Mouse (Mus musculus): ENCODE measurements around the gene Lpar2. TPM values are rescaled to one million over a fixed set of nuclear protein-coding genes. Genes with fewer than 3 reads are reported as not detected.

Lpar2 gene
- 0.19 and 0.24 TPM in 2 replicates for polyA plus RNA-seq (2014; fragmentation: Nextera tagmentation; extraction: Ambion mirVana)

DNA sequence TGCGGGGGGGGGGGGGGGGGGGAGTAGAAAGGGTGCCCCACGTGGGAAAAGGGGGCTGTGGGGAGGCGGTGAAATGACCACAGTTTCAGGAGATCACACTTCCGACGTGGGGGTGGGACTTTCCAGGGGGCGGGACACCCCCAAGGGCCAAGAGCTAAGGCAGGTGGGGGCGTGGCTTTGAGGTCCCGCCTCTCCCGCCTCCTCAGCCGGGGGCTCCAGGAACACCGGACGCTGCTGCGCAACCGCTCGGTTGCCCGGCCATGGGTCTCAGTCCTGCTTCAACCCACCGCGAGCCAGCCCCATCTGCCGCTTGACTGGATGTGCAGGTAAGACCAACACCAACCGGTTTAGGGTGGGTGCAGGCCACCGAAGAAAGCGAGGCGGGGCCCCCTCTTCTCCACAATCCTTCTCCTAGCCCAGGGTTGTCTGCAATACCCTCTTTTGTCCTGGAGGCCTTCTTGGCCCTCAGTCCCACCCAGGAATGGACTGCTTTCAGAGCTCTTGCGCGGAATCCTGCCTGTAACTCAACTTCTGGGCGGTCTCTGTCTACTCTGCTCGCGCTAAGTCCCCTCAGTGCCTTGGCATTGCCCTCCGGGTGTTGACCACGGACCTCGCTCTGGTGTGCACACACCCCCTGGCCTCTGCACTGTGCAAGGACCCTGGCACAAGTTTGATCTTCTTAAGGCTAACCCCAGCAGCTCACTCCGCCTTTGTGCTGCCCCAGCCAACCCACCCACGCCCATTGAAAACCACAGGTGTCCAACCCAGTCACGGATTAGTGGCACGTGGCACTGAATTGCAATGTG is at the start of gene Lpar2:
Lpar2 (plus strand) TSS at position 44 of the 806 bp plus-strand sequence.
- 5% methylated on average over 32 of the region's 35 CpGs for WGBS
- peak within 1 kb of the TSS; percentile 74 for H3K9ac ChIP-seq (ENCODE audit: low read length)
- peak; percentile 47 for ATAC-seq (ENCODE audit: insufficient number of reproducible peaks, insufficient read depth, low FRiP score, low read depth)
- peak within 1 kb of the TSS; percentile 15 to 37; a peak in 2 of 4 replicates for H3K27ac ChIP-seq (replicated peaks in 1 of 2; ENCODE audit: control insufficient read depth in 1 of 2, insufficient read depth in 1 of 2, low read depth in 2 of 2, low read length in 2 of 2)
- H3K27me3 ChIP-seq (ENCODE audit: control insufficient read depth, insufficient read depth, low read length): no peaks in the 10 kb centered on the region
- peak within 1 kb of the TSS; percentile 55 to 61 for H3K4me3 ChIP-seq (ENCODE audit: control insufficient read depth in 1 of 2, insufficient read depth in 1 of 2, low read depth in 1 of 2, low read length in 2 of 2)
- no peaks in the 10 kb centered on the region for H3K9me3 ChIP-seq (ENCODE audit: control insufficient read depth, low read length)
- H3K4me1 ChIP-seq (ENCODE audit: control insufficient read depth in 2 of 2, insufficient read depth in 2 of 2, low read length in 2 of 2): peaks cover 3 to 5% of the 10 kb centered on the region in 2 experiments; a peak in 1 of 4 replicates
- peak within 1 kb of the TSS; percentile 87 for H3K4me2 ChIP-seq (ENCODE audit: low read length)
- peaks cover 12% of the 10 kb centered on the region for H3K36me3 ChIP-seq (ENCODE audit: control insufficient read depth, insufficient read depth, low read length)

DNA sequence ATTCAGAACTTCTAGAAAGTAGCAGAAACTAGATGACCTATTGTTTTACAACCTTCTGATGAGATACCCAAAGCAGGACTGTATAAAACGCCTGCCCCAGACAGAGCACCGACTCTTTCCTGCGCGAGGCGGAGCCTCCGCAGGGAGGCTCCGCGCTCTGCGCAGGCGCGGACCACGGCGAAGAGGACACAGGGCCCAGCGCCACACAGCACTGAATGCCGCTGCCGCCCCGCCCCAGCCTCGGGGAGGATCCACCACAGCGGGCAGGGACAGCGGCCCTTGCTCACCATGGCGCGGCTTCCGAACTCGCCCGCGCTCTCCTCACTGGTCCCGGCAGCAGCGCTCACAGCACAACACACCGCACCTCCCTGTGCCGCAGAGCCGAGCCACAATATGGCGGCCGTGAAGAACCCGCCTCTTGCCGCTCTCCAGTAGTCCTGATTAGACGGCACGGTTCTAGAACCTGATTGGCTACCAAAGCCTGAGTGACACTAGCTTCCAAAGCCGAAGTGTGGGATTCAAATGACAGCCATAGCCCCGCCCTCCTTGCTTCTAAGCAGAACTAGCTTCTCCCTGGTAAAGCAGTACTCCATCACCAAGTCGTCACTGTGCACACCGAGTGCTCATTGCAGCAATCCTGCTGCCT is 47.6 kb upstream of the Lpar2 start, which contains the start of gene Gm20422:
Gm20422 (minus strand) TSS at position 384 of the 646 bp plus-strand sequence.
- under 1% methylated on average over 41 of the region's 41 CpGs for WGBS
- peak within 1 kb of the TSS; percentile 80 to 83 for H3K4me3 ChIP-seq (ENCODE audit: control insufficient read depth in 1 of 2, insufficient read depth in 1 of 2, low read depth in 1 of 2, low read length in 2 of 2)

DNA sequence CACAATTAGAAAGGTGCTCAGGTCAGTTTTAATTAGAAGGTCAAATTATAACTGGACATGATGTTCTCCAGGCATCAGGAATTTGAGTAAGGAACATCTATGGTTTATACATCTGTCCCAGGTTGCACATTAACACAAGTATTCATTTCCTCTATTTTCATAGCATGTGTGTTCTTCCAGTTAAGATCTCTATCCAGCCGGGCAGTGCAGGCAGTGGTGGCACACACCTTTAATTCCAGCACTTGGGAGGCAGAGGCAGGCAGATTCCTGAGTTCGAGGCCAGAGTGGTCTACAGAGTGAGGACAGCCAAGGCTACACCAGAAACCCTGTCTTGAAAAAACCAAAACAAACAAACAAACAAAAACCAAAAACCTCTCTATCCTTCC is 47.1 kb upstream of the Lpar2 start:
- 56% methylated on average over 2 of the region's 2 CpGs for WGBS
- peak overlapping the region in 1 of 2 experiments; percentile 19; a peak in 1 of 4 replicates for H3K27ac ChIP-seq (replicated peaks in 1 of 2; ENCODE audit: control insufficient read depth in 1 of 2, insufficient read depth in 1 of 2, low read depth in 2 of 2, low read length in 2 of 2)
- H3K4me2 ChIP-seq (ENCODE audit: low read length): peak overlapping the region; percentile 53
- H3K36me3 ChIP-seq (ENCODE audit: control insufficient read depth, insufficient read depth, low read length): no peaks in the 10 kb centered on the region
- H3K4me3 ChIP-seq (ENCODE audit: control insufficient read depth in 1 of 2, insufficient read depth in 1 of 2, low read depth in 1 of 2, low read length in 2 of 2): peak overlapping the region in 1 of 2 experiments; percentile 83; a peak in 1 of 4 replicates
- no peaks in the 10 kb centered on the region for H3K27me3 ChIP-seq (ENCODE audit: control insufficient read depth, insufficient read depth, low read length)
- H3K9me3 ChIP-seq (ENCODE audit: control insufficient read depth, low read length): no peaks in the 10 kb centered on the region
- peaks cover 0 to 17% of the 10 kb centered on the region in 2 experiments; a peak in 2 of 4 replicates for H3K4me1 ChIP-seq (ENCODE audit: control insufficient read depth in 2 of 2, insufficient read depth in 2 of 2, low read length in 2 of 2)
- no peak for ATAC-seq (ENCODE audit: insufficient number of reproducible peaks, insufficient read depth, low FRiP score, low read depth)
- H3K9ac ChIP-seq (ENCODE audit: low read length): peak overlapping the region; percentile 96; the same call in 1 of the 2 replicates

More for the DNA sequence above, 47.6 kb upstream of the Lpar2 start, which contains the start of gene Gm20422:
- Histone ChIP-seq H3K27me3 (ENCODE audit: control insufficient read depth, insufficient read depth, low read length) (no peaks in the 10 kb centered on the region), H3K9ac (ENCODE audit: low read length) (peak within 1 kb of the TSS; percentile 96), H3K27ac (replicated peaks in 1 of 2; ENCODE audit: control insufficient read depth in 1 of 2, insufficient read depth in 1 of 2, low read depth in 2 of 2, low read length in 2 of 2) (peak within 1 kb of the TSS; percentile 98 to 99), H3K9me3 (ENCODE audit: control insufficient read depth, low read length) (no peaks in the 10 kb centered on the region), H3K4me1 (ENCODE audit: control insufficient read depth in 2 of 2, insufficient read depth in 2 of 2, low read length in 2 of 2) (peaks cover 0 to 17% of the 10 kb centered on the region in 2 experiments; a peak in 2 of 4 replicates), H3K4me2 (ENCODE audit: low read length) (peak within 1 kb of the TSS; percentile 78), H3K36me3 (ENCODE audit: control insufficient read depth, insufficient read depth, low read length) (no peaks in the 10 kb centered on the region; the same call in 1 of the 2 replicates)
- peak; percentile 98 for ATAC-seq (ENCODE audit: insufficient number of reproducible peaks, insufficient read depth, low FRiP score, low read depth)

GRCm38 (mm10) chr8:69777111-69777510 is 45.1 kb upstream of the Lpar2 start:
- Histone ChIP-seq H3K4me3 (ENCODE audit: control insufficient read depth in 1 of 2, insufficient read depth in 1 of 2, low read depth in 1 of 2, low read length in 2 of 2) (no peak overlapping the region), H3K4me2 (ENCODE audit: low read length) (no peak overlapping the region), H3K27ac (replicated peaks in 1 of 2; ENCODE audit: control insufficient read depth in 1 of 2, insufficient read depth in 1 of 2, low read depth in 2 of 2, low read length in 2 of 2) (no peak overlapping the region), H3K27me3 (ENCODE audit: control insufficient read depth, insufficient read depth, low read length) (no peaks in the 10 kb centered on the region), H3K4me1 (ENCODE audit: control insufficient read depth in 2 of 2, insufficient read depth in 2 of 2, low read length in 2 of 2) (peaks cover 0 to 16% of the 10 kb centered on the region in 2 experiments; a peak in 2 of 4 replicates), H3K9ac (ENCODE audit: low read length) (no peak overlapping the region), H3K36me3 (ENCODE audit: control insufficient read depth, insufficient read depth, low read length) (no peaks in the 10 kb centered on the region), H3K9me3 (ENCODE audit: control insufficient read depth, low read length) (no peaks in the 10 kb centered on the region)
- WGBS: 62% methylated on average over 12 of the region's 12 CpGs
- no peak for ATAC-seq (ENCODE audit: insufficient number of reproducible peaks, insufficient read depth, low FRiP score, low read depth)

DNA sequence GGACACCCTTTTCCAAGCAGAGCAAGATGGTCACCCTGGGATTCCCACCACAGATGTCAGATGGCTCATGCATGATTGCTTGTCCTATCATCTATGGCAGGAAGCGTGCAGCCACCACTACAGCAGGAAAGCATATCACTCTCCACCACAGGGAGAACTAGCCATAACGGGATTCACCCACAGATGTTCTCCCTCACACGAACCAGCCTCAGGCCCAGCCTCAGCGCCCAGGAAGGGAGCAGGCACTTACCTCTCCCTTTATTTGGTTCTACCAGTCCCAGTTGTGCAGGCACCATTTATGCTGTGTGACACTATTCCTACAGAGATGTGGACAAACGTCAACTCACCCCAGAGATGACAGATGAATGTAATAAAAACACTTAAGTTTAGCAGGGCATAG is 33.1 kb upstream of the Lpar2 start:
- Histone ChIP-seq H3K9me3 (ENCODE audit: control insufficient read depth, low read length) (no peaks in the 10 kb centered on the region), H3K4me1 (ENCODE audit: control insufficient read depth in 2 of 2, insufficient read depth in 2 of 2, low read length in 2 of 2) (peaks cover 4 to 19% of the 10 kb centered on the region in 2 experiments; a peak in 3 of 4 replicates), H3K9ac (ENCODE audit: low read length) (no peak overlapping the region), H3K4me3 (ENCODE audit: control insufficient read depth in 1 of 2, insufficient read depth in 1 of 2, low read depth in 1 of 2, low read length in 2 of 2) (no peak overlapping the region), H3K36me3 (ENCODE audit: control insufficient read depth, insufficient read depth, low read length) (peaks cover 8% of the 10 kb centered on the region), H3K4me2 (ENCODE audit: low read length) (no peak overlapping the region), H3K27ac (replicated peaks in 1 of 2; ENCODE audit: control insufficient read depth in 1 of 2, insufficient read depth in 1 of 2, low read depth in 2 of 2, low read length in 2 of 2) (no peak overlapping the region), H3K27me3 (ENCODE audit: control insufficient read depth, insufficient read depth, low read length) (no peaks in the 10 kb centered on the region)
- ATAC-seq (ENCODE audit: insufficient number of reproducible peaks, insufficient read depth, low FRiP score, low read depth): no peak
- WGBS: 86% methylated on average over 5 of the region's 5 CpGs

DNA sequence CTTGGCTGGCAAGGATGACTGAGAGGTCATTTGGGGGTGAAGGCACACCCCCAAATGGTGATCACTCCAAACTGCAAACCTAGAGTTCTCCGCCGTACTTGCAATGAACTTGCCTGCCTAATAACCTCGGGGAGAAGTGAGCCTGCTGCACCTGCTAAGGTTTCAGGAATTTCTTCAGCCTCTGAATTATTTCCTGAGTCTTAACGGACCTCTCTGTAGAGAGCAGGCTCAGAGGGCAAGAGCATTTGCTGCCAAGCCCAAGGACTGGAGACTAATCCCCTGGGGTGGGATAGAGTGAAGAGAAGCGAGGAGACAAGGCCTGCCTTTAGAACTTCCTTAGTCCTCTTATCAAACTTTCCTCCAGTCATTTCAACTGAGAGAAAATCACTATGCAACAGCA is 32.5 kb upstream of the Lpar2 start:
- 0 out of 4 replicates have a peak overlapping the region, but pooled peaks of 1 of the 2 experiments have one; percentile 86 for H3K27ac ChIP-seq (replicated peaks in 1 of 2; ENCODE audit: control insufficient read depth in 1 of 2, insufficient read depth in 1 of 2, low read depth in 2 of 2, low read length in 2 of 2)
- H3K36me3 ChIP-seq (ENCODE audit: control insufficient read depth, insufficient read depth, low read length): peaks cover 15% of the 10 kb centered on the region
- H3K4me2 ChIP-seq (ENCODE audit: low read length): peak overlapping the region; percentile 83; the same call in 1 of the 2 replicates

GRCm38 (mm10) chr8:69790364-69790763 is 31.9 kb upstream of the Lpar2 start:
- Histone ChIP-seq H3K4me1 (ENCODE audit: control insufficient read depth in 2 of 2, insufficient read depth in 2 of 2, low read length in 2 of 2) (peaks cover 4 to 19% of the 10 kb centered on the region in 2 experiments; a peak in 3 of 4 replicates), H3K36me3 (ENCODE audit: control insufficient read depth, insufficient read depth, low read length) (peaks cover 21% of the 10 kb centered on the region), H3K27me3 (ENCODE audit: control insufficient read depth, insufficient read depth, low read length) (no peaks in the 10 kb centered on the region), H3K4me3 (ENCODE audit: control insufficient read depth in 1 of 2, insufficient read depth in 1 of 2, low read depth in 1 of 2, low read length in 2 of 2) (peak overlapping the region; percentile 73 to 82), H3K9me3 (ENCODE audit: control insufficient read depth, low read length) (no peaks in the 10 kb centered on the region), H3K4me2 (ENCODE audit: low read length) (peak overlapping the region; percentile 83), H3K9ac (ENCODE audit: low read length) (peak overlapping the region; percentile 90), H3K27ac (replicated peaks in 1 of 2; ENCODE audit: control insufficient read depth in 1 of 2, insufficient read depth in 1 of 2, low read depth in 2 of 2, low read length in 2 of 2) (peak overlapping the region in 1 of 2 experiments; percentile 86; a peak in 2 of 4 replicates)
- ATAC-seq (ENCODE audit: insufficient number of reproducible peaks, insufficient read depth, low FRiP score, low read depth): no peak
- 27% methylated on average over 11 of the region's 11 CpGs for WGBS

More for the DNA sequence above, 32.5 kb upstream of the Lpar2 start:
- no peak for ATAC-seq (ENCODE audit: insufficient number of reproducible peaks, insufficient read depth, low FRiP score, low read depth)
- peaks cover 4 to 19% of the 10 kb centered on the region in 2 experiments; a peak in 3 of 4 replicates for H3K4me1 ChIP-seq (ENCODE audit: control insufficient read depth in 2 of 2, insufficient read depth in 2 of 2, low read length in 2 of 2)
- WGBS: 50% methylated on average over 5 of the region's 5 CpGs
- H3K9ac ChIP-seq (ENCODE audit: low read length): peak overlapping the region; percentile 90; the same call in 1 of the 2 replicates
- peak overlapping the region in 1 of 2 experiments; percentile 82; a peak in 1 of 4 replicates for H3K4me3 ChIP-seq (ENCODE audit: control insufficient read depth in 1 of 2, insufficient read depth in 1 of 2, low read depth in 1 of 2, low read length in 2 of 2)
- no peaks in the 10 kb centered on the region for H3K9me3 ChIP-seq (ENCODE audit: control insufficient read depth, low read length)
- H3K27me3 ChIP-seq (ENCODE audit: control insufficient read depth, insufficient read depth, low read length): no peaks in the 10 kb centered on the region

Data from heart, embryonic 14.5 days (tissue).